Mouse (Mus musculus): ENCODE measurements around the gene Cidec. TPM values are rescaled to one million over a fixed set of nuclear protein-coding genes. Genes with fewer than 3 reads are reported as not detected.

The Cidec gene
- 0.92 and 1.5 TPM in 2 replicates for total RNA-seq (2014; rRNA removed)
- 1.1 and 1.5 TPM in 2 replicates for polyA plus RNA-seq (2012; rRNA removed)

GRCm38 (mm10) chr6:113435664-113436205 is at the start of gene Cidec:
TSS of gene Cidec (minus strand) at chr6:113435760.
- peak within 1 kb of the TSS; percentile 23; the same call in 1 of the 2 replicates for H3K9ac ChIP-seq (ENCODE audit: low read depth, low read length)
- H3K27ac ChIP-seq (replicated peaks; ENCODE audit: insufficient read depth, low read depth, low read length), result peak within 1 kb of the TSS; percentile 66
- peak; percentile 37 for DNase-seq (ENCODE audit: extremely low read depth, low read depth, low spot score)
- H3K4me1 ChIP-seq (ENCODE audit: control insufficient read depth, insufficient read depth, low read length), result peaks cover 53% of the 10 kb centered on the region
- 76% methylated on average over 9 of the region's 9 CpGs for WGBS
- TF ChIP-seq CTCF (IDR thresholded peaks at IDR 0.05; ENCODE audit: low read depth, low read length) (no peak), POLR2A (IDR thresholded peaks at IDR 0.05; ENCODE audit: extremely low read depth, insufficient read depth, low read length) (no peak)
- peaks cover 11% of the 10 kb centered on the region; the same call in 1 of the 2 replicates for H3K36me3 ChIP-seq (ENCODE audit: control insufficient read depth, insufficient read depth, low read length)
- no peak within 1 kb of the TSS for H3K4me3 ChIP-seq (ENCODE audit: insufficient read depth, low read depth, low read length)
- H3K27me3 ChIP-seq (ENCODE audit: control insufficient read depth, insufficient read depth, low read length), result no peaks in the 10 kb centered on the region
- peaks cover 25% of the 10 kb centered on the region; the same call in 1 of the 2 replicates for H3K79me2 ChIP-seq (ENCODE audit: control insufficient read depth, insufficient read depth, low read length)

DNA sequence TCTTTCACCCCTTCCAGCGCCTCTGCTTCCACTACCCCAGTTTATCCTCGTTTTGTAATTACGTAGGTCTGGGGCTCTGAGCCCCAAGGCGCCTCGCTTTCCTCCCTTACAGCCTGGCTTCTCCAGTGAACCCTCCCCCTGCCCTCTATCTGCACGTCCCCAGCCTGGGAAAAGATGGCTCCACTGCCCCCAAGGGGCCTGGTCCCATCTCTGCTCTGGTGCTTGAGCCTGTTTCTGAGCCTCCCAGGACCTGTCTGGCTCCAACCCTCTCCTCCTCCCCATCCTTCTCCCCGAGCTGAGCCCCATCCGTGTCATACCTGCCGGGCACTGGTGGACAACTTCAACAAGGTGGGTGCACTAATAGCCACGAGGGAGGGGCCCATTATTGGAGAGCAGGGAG is 48.2 kb upstream of the Cidec start:
- no peak for DNase-seq (ENCODE audit: extremely low read depth, low read depth, low spot score)
- Histone ChIP-seq H3K27me3 (ENCODE audit: control insufficient read depth, insufficient read depth, low read length) (no peaks in the 10 kb centered on the region), H3K9ac (ENCODE audit: low read depth, low read length) (peak overlapping the region; percentile 71), H3K4me3 (ENCODE audit: insufficient read depth, low read depth, low read length) (peak overlapping the region; percentile 63), H3K79me2 (ENCODE audit: control insufficient read depth, insufficient read depth, low read length) (peaks cover 5% of the 10 kb centered on the region; the same call in 1 of the 2 replicates), H3K4me1 (ENCODE audit: control insufficient read depth, insufficient read depth, low read length) (peaks cover 28% of the 10 kb centered on the region), H3K27ac (replicated peaks; ENCODE audit: insufficient read depth, low read depth, low read length) (peak overlapping the region; percentile 80), H3K36me3 (ENCODE audit: control insufficient read depth, insufficient read depth, low read length) (peaks cover 3% of the 10 kb centered on the region; the same call in 1 of the 2 replicates)
- TF ChIP-seq CTCF (IDR thresholded peaks at IDR 0.05; ENCODE audit: low read depth, low read length), result no peak
- no peak for TF ChIP-seq POLR2A (IDR thresholded peaks at IDR 0.05; ENCODE audit: extremely low read depth, insufficient read depth, low read length)
- whole genome bisulfite sequencing, result 4% methylated on average over 10 of the region's 10 CpGs

DNA sequence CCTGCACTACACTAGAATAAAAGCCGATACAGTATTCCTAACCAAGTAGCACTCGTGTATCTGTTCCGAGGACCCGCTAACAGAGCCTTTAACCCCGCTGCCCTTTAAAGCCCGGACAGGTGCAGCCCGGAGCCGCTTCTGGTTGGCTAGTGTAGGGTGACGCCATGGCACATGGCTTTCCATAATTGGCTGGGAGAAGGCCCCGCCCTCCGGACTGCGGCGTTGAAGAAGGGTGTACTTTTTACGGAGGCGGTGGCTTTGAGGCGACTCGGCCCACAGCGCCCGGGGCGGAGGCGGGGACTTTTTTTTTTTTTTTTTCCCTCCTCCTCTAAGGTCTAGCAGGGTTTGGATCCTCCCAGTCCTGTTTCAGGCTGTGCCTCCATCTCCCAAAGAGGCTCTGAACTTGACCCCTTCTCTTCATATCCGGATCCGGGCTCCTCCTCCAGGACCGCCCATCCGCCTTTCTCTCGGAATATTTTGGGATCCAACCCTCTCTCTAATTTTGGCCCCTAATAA is 47.6 kb upstream of the Cidec start, which contains the start of gene Creld1:
Gene Creld1 (plus strand): TSS at position 198 of the 516 bp plus-strand sequence.
- peak; percentile 96 for DNase-seq (ENCODE audit: extremely low read depth, low read depth, low spot score)
- H3K27ac ChIP-seq (replicated peaks; ENCODE audit: insufficient read depth, low read depth, low read length), result peak within 1 kb of the TSS; percentile 89
- peak within 1 kb of the TSS; percentile 90 for H3K4me3 ChIP-seq (ENCODE audit: insufficient read depth, low read depth, low read length)
- WGBS, result under 1% methylated on average over 26 of the region's 26 CpGs
- no peaks in the 10 kb centered on the region for H3K27me3 ChIP-seq (ENCODE audit: control insufficient read depth, insufficient read depth, low read length)
- TF ChIP-seq POLR2A (IDR thresholded peaks at IDR 0.05; ENCODE audit: extremely low read depth, insufficient read depth, low read length) (no peak; the same call in 1 of the 2 replicates), CTCF (IDR thresholded peaks at IDR 0.05; ENCODE audit: low read depth, low read length) (no peak)
- H3K36me3 ChIP-seq (ENCODE audit: control insufficient read depth, insufficient read depth, low read length), result no peaks in the 10 kb centered on the region
- H3K79me2 ChIP-seq (ENCODE audit: control insufficient read depth, insufficient read depth, low read length), result peaks cover 5% of the 10 kb centered on the region; the same call in 1 of the 2 replicates
- H3K9ac ChIP-seq (ENCODE audit: low read depth, low read length), result peak within 1 kb of the TSS; percentile 95
- H3K4me1 ChIP-seq (ENCODE audit: control insufficient read depth, insufficient read depth, low read length), result peaks cover 28% of the 10 kb centered on the region

DNA sequence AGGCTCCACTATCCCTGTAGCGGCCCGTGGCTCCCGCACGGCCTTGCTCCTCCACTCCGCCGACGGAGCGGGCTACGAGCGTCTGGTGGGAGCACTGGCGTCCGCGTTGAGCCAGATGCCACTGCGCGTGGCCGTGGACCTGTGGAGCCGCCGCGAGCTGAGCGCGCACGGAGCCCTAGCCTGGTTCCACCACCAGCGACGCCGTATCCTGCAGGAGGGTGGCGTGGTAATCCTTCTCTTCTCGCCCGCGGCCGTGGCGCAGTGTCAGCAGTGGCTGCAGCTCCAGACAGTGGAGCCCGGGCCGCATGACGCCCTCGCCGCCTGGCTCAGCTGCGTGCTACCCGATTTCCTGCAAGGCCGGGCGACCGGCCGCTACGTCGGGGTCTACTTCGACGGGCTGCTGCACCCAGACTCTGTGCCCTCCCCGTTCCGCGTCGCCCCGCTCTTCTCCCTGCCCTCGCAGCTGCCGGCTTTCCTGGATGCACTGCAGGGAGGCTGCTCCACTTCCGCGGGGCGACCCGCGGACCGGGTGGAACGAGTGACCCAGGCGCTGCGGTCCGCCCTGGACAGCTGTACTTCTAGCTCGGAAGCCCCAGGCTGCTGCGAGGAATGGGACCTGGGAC is 47.0 kb upstream of the Cidec start:
- H3K27me3 ChIP-seq (ENCODE audit: control insufficient read depth, insufficient read depth, low read length), result no peaks in the 10 kb centered on the region
- TF ChIP-seq POLR2A (IDR thresholded peaks at IDR 0.05; ENCODE audit: extremely low read depth, insufficient read depth, low read length) (0 out of 2 replicates have a peak, but pooled peaks have one; percentile 77), CTCF (IDR thresholded peaks at IDR 0.05; ENCODE audit: low read depth, low read length) (0 out of 2 replicates have a peak, but pooled peaks have one; percentile 21)
- 1% methylated on average over 64 of the region's 65 CpGs for WGBS
- no peak for DNase-seq (ENCODE audit: extremely low read depth, low read depth, low spot score)
- H3K4me3 ChIP-seq (ENCODE audit: insufficient read depth, low read depth, low read length), result peak overlapping the region; percentile 90
- H3K4me1 ChIP-seq (ENCODE audit: control insufficient read depth, insufficient read depth, low read length), result peaks cover 26% of the 10 kb centered on the region
- H3K9ac ChIP-seq (ENCODE audit: low read depth, low read length), result peak overlapping the region; percentile 95
- H3K36me3 ChIP-seq (ENCODE audit: control insufficient read depth, insufficient read depth, low read length), result no peaks in the 10 kb centered on the region
- H3K79me2 ChIP-seq (ENCODE audit: control insufficient read depth, insufficient read depth, low read length), result peaks cover 5% of the 10 kb centered on the region; the same call in 1 of the 2 replicates
- peak overlapping the region; percentile 89 for H3K27ac ChIP-seq (replicated peaks; ENCODE audit: insufficient read depth, low read depth, low read length)

- Histone ChIP-seq H3K27ac (replicated peaks; ENCODE audit: insufficient read depth, low read depth, low read length) (peak overlapping the region; percentile 89), H3K79me2 (ENCODE audit: control insufficient read depth, insufficient read depth, low read length) (peaks cover 5% of the 10 kb centered on the region; the same call in 1 of the 2 replicates), H3K4me3 (ENCODE audit: insufficient read depth, low read depth, low read length) (no peak overlapping the region), H3K9ac (ENCODE audit: low read depth, low read length) (no peak overlapping the region), H3K4me1 (ENCODE audit: control insufficient read depth, insufficient read depth, low read length) (peaks cover 18% of the 10 kb centered on the region), H3K27me3 (ENCODE audit: control insufficient read depth, insufficient read depth, low read length) (no peaks in the 10 kb centered on the region), H3K36me3 (ENCODE audit: control insufficient read depth, insufficient read depth, low read length) (no peaks in the 10 kb centered on the region)
- WGBS, result 35% methylated on average over 18 of the region's 18 CpGs
- TF ChIP-seq CTCF (IDR thresholded peaks at IDR 0.05; ENCODE audit: low read depth, low read length), result no peak
- no peak for TF ChIP-seq POLR2A (IDR thresholded peaks at IDR 0.05; ENCODE audit: extremely low read depth, insufficient read depth, low read length)
- DNase-seq (ENCODE audit: extremely low read depth, low read depth, low spot score), result peak; percentile 83
Measured at GRCm38 (mm10) chr6:113480555-113481373, 45.2 kb upstream of the Cidec start.
